Mouse (Mus musculus): ENCODE measurements around the gene Ggps1. TPM values are rescaled to one million over a fixed set of nuclear protein-coding genes. Genes with fewer than 3 reads are reported as not detected.

Gene Ggps1
- total RNA-seq (2022): 10 to 100 TPM; 14.1 to 20.4 (median 16.1) TPM

- peak; percentile 94 to 96 for DNase-seq (ENCODE audit: low spot score in 2 of 2)
Observed at GRCm38 (mm10) chr13:14063013-14063941, at the start of gene Ggps1, which contains the start of gene Arid4b. Gene Ggps1 (minus strand): TSS chr13:14063488. Gene Arid4b (plus strand): TSS chr13:14063232.

GRCm38 (mm10) chr13:14111146-14111545 lies 47.9 kb upstream of the Ggps1 start:
- DNase-seq (ENCODE audit: low spot score in 2 of 2): no peak

GRCm38 (mm10) chr13:14110154-14110873 lies 47.0 kb upstream of the Ggps1 start:
- DNase-seq (ENCODE audit: low spot score in 2 of 2): no peak

- no peak for DNase-seq (ENCODE audit: low spot score in 2 of 2)
Observed at GRCm38 (mm10) chr13:14103026-14103425, 39.7 kb upstream of the Ggps1 start.

GRCm38 (mm10) chr13:14088669-14089068 lies 25.4 kb upstream of the Ggps1 start:
- DNase-seq (ENCODE audit: low spot score in 2 of 2): no peak

- no peak for DNase-seq (ENCODE audit: low spot score in 2 of 2)
Observed at GRCm38 (mm10) chr13:14075326-14075725, 12.0 kb upstream of the Ggps1 start.

- no peak for DNase-seq (ENCODE audit: low spot score in 2 of 2)
Observed at GRCm38 (mm10) chr13:14074371-14074770, 11.1 kb upstream of the Ggps1 start.

GRCm38 (mm10) chr13:14069291-14069690 lies 6.0 kb upstream of the Ggps1 start:
- DNase-seq (ENCODE audit: low spot score in 2 of 2): no peak

- DNase-seq (ENCODE audit: low spot score in 2 of 2): no peak
Observed at GRCm38 (mm10) chr13:14068035-14068434, 4.7 kb upstream of the Ggps1 start.

- DNase-seq (ENCODE audit: low spot score in 2 of 2): no peak
Observed at GRCm38 (mm10) chr13:14065701-14066100, 2.4 kb upstream of the Ggps1 start.

GRCm38 (mm10) chr13:14065028-14065380 lies 1.7 kb upstream of the Ggps1 start:
- DNase-seq (ENCODE audit: low spot score in 2 of 2): no peak

GRCm38 (mm10) chr13:14064341-14065027 lies 1.2 kb upstream of the Ggps1 start:
- DNase-seq (ENCODE audit: low spot score in 2 of 2): peak in 1 of 2 experiments; percentile 8

GRCm38 (mm10) chr13:14063942-14064271 lies 619 bp upstream of the Ggps1 start:
- no peak for DNase-seq (ENCODE audit: low spot score in 2 of 2)

- DNase-seq (ENCODE audit: low spot score in 2 of 2): no peak
Observed at GRCm38 (mm10) chr13:14062209-14063012, 877 bp downstream of the Ggps1 start.

GRCm38 (mm10) chr13:14059582-14059981 lies 3.7 kb downstream of the Ggps1 start:
- no peak for DNase-seq (ENCODE audit: low spot score in 2 of 2)

GRCm38 (mm10) chr13:14056801-14057200 lies 6.5 kb downstream of the Ggps1 start:
- DNase-seq (ENCODE audit: low spot score in 2 of 2): no peak

GRCm38 (mm10) chr13:14049878-14050277 lies 13.4 kb downstream of the Ggps1 start:
- DNase-seq (ENCODE audit: low spot score in 2 of 2): no peak

GRCm38 (mm10) chr13:14044521-14044920 lies 18.8 kb downstream of the Ggps1 start:
- DNase-seq (ENCODE audit: low spot score in 2 of 2): no peak

GRCm38 (mm10) chr13:14043851-14044250 lies 19.4 kb downstream of the Ggps1 start:
- no peak for DNase-seq (ENCODE audit: low spot score in 2 of 2)

- no peak for DNase-seq (ENCODE audit: low spot score in 2 of 2)
Observed at GRCm38 (mm10) chr13:14040186-14040585, 23.1 kb downstream of the Ggps1 start.
